Mouse (Mus musculus) fat pad, adult 2 months (tissue): ENCODE measurements at regions not wholly inside any gene's neighbourhood (a gene's known extent, or its start where the extent isn't known, plus 50 kb on each side); places are given as distances from the start of the nearest gene placed in this dataset.

Experiments
- DNase-seq: peaks from one replicate; pipeline ENCODE4 v3.0.0-alpha.2; 2011; ENCODE audit warnings: low read depth, low spot score; ENCODE audit errors: extremely low read depth

DNA sequence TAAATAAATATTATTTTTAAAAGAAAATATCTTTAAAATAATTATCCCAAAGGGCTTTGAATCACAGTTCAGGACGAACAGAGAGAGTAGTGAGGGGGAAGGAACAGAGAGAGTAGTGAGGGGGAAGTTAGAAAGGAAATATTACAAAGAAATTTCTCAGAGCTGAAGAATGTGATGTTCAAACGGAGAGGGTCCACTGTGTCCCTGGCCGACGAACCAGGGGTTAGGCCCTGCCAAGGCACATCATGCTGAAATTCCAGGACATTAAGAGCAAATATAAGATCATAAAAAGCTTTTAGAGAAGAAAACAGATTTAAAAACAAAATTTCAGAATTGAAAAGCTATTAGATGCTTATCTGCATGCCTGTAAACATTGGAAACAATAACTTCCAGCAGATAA lies 61.6 kb downstream of the Skor1 start:
- no peak for DNase-seq

DNA sequence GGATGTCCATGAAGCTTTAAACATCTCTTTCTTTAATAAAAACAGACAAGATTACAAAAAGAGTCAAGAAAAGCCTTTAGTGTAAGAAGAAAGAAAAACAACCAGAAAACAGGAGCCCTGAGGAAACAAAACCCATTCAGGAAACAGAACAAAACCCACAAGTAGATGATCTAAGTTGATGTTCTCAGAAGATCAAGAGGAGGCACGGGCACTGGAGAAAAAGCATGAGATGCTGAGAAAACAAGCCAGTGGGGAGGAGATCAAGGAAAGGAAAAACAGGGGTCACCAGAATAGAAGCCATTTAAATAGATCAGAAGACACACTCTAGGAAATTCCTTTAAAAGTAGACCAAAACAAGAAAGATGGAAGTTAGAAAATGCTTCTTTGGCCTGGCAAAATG lies 62.1 kb downstream of the Skor1 start:
- DNase-seq: no peak

DNA sequence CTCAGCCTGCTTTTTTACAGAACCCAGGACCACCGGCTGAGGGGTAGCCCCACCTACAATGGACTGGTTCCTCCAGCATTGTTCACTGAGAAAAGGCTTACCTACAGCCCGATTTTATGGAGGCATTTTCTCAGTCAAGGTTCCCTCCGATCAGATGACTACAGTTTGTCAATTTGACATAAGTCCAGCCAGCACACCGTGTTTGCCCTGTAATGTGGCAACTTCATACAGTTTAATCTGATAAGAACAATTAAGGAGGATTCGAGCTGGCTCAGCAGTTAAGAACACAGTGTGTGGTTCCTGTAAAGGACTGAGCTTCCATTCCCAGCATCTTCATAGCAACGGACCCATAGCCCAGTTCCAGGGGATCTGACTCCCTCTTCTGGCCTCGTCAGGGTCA lies 65.9 kb downstream of the Skor1 start:
- DNase-seq: peak; percentile 81

DNA sequence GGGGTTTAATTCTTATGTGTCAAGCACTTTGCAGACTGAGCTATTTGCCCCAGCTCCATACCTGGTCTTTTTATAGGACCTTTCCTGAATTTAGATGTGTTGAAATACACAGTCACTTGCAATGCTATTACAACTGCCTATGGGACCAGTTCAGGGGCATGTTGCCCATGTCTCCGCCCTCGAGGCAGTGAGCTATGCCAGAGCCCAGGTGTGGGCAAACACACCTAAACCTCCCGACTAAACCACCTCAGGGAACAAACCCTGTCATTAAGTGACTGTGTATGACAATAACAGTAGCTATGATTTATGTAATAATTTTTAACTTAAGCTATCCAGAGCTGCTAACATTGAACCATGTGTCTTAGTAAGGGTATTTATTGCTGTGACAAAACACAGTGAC lies 66.5 kb downstream of the Skor1 start:
- DNase-seq: peak; percentile 86

DNA sequence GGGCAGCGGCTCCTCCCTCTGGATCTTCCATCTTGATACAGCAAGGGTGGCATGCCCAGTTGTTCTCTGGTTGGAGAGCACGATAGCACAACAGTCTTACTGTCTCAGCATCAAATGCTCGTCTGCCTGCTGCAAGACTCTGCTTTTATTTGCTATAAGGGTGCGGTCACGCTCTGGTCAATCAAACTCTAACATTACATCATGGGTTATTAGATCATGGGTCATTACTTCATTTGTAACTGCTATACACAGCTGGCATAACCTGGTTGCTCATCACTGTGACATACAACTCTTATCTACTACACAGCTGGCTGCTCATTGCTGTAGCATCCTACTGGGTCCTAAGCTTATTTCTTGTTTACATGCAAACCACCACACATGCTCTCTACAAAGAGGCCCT lies 68.4 kb downstream of the Skor1 start:
- DNase-seq: no peak

DNA sequence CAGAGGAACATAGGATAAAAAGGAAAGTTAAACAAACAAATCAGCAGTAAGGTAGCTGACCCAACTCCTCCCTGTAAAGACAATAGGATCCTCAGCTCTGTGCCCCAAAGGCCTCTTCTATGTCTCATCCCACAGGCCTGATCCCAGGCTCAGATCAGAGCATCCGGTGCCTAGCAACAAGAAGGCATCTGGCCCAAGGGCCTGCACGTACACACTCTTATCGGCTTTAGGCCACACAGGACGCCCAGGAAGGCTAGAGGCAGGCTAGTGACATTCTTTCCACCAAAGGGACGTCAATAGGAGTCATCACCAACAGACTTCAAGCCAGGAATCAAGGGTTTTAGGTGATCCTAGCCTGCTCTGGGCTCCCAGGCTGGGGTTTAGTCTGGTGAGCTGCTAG lies 73.5 kb downstream of the Skor1 start:
- no peak for DNase-seq

DNA sequence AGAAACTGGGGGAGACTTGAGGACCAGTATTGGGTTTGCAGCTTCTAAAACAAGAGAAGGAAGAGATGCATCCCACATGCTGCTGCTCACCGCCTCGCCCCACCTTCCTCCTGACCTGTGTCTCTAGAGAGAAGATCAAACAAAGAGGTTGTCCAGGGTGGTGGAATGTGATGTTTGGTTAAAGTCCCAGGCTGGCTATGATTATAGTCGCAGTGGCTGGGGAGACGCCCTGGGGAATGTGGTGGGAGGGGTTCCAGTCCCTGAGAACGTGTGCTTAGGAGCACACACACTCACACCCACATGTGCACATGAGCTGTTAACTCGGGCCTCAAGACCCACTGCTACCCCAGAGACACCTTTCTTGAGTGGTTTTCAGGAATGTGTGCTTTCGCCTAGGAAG lies 74.0 kb downstream of the Skor1 start:
- no peak for DNase-seq

DNA sequence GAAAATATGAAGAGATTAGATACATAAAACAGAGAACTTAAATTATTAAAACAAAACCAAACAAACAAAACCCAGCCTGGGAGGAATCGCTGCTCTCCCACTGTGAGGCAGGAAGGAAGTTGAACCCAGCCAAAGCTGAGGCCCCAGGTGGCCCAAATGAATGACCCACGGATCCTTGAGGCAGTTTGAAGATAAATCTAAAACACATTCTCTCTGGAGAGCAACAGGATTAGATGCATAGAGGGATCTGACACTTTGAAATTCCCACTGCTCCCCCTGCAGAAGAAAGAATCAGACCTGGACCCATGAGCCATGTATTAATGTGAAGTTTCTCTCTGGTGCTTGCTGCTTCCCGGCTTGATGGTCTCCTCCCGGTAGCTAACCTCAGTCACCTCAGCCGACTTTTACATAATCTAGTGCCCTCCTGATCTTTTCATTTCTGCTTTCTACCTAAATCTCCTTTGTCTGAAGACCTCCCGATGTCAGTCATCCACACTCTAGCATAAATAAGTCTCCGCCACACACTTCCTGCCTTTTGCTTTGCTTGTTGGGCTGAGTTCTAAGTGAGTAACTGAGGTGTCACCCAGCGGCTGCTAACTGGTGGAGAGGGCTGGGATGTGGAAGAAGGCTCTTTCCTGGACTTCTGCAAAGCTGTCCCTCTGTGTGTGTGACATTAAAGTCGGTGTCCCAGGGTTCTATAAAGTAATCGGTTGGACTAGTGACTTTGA lies 74.6 kb downstream of the Skor1 start:
- no peak for DNase-seq

DNA sequence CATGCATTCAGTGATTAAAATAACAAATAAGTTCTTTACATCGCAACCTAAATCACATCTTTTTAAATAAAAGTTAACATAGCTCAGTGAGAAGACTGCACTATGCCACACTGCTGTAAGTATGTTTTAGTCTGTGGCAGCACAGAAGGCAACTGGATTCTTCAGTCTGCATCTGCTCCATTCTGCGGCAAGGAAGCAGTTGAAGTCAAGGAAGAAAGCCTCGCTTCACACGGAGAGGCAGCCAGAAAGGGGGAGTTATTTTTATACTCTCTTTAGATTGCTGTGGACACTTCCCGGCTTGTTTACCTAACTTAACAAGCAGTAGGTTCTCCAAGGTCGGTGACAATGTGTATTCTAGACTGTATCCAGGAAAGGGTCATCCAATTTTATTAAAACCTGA lies 77.7 kb downstream of the Skor1 start:
- no peak for DNase-seq

DNA sequence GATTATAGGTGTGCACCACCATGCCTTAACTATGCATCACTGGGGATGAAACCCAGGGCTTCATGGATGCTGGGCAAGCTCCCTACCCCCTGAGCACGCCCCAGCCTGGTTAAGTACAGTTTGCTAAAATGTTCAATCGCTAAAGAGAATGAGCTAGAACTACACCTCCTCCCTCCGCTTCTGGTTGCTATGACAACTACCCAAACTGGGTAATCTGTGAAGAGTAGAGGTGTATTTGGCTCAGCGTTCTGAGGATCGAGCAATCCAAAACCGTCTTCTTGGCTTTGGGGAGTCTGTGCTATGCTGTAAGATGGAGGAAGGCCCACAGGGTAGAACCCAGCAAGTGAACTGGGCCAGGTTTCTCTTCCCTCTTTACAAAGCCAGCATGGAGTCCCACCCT lies 78.8 kb downstream of the Skor1 start:
- DNase-seq: no peak

DNA sequence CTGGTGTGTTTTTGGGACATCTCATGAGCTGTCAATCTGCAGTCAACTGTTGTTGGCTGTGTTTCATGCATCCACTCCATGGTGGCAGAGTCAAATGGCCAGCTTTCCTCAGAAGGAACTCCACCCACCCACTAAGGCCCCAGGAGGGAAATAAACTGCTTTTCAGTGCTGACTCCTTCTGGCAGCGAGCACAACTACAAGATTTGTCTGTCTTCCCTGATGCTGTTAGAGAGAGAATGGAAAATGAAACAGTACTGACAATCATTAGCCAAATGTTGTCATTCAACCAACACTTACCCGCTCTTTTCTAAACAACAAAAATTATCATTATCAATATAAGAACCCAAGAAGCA lies 79.3 kb upstream of the Pias1 start:
- DNase-seq: no peak

DNA sequence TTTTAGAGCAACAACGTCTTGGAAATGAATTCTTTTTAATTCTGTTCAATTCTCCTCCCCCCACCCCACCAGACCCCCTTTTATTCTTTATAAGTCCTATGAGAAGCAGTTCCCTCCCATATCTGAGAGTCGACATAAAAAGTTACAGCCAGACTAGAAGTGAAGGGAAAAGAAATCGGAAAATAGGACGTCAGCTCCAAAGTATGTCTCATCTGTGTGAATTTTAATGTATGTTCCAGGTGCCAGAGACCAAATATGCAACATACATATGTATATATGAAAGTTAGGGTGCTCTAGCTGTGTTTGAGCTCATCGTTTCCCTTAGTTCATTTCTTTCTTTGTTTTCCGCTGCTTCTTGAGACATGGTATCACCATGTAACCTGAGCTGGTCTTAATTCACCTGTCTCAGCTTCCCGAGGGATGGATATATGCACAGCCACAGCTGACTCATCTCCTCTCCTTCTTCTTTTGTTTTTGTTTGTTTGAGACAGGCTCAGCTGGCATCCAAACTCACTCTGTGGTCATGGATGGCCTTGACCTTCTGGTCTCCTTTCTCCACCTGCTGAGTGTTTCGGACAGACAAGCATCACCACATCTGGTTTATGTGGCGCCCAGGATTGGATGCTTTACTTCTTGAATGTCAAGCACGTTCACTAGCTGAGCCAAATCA lies 78.8 kb upstream of the Pias1 start:
- no peak for DNase-seq

DNA sequence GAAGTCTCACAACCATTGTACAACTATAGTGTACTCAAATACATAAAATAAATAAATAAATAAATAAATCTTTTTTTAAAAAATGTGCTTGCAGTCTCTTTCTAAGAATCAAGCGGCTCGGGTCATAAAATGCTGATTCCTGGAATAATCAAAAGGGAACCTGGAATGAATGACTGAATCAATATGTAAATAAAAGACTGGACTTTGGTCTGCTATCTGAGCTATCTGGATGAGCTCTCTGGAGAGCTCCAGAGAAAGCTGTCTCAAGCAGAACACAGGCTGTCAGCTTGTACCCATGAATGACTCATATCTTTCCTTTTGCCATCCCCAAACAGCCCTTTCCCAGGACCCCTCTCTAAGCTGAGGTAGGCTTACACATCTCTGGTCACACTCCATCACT lies 75.8 kb upstream of the Pias1 start:
- DNase-seq: no peak

DNA sequence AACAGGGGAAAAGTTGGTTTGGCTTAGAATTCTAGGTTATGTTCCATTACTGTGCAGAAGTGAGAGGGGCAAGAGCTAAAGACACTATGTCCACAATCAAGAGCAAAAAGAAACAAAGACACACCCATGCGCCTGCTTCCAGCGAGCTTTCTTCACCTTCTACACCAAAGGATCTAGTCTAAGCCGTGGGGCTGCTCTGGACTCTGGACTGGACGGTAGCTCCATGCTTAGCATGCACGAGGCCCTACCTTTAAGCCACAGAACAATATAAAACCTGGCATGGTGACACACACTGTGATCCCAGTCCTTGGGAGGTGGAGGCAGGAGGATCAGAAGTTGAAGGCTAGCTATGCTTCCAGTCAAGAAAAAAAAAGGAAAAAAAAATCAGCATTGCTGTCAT lies 73.0 kb upstream of the Pias1 start:
- no peak for DNase-seq

DNA sequence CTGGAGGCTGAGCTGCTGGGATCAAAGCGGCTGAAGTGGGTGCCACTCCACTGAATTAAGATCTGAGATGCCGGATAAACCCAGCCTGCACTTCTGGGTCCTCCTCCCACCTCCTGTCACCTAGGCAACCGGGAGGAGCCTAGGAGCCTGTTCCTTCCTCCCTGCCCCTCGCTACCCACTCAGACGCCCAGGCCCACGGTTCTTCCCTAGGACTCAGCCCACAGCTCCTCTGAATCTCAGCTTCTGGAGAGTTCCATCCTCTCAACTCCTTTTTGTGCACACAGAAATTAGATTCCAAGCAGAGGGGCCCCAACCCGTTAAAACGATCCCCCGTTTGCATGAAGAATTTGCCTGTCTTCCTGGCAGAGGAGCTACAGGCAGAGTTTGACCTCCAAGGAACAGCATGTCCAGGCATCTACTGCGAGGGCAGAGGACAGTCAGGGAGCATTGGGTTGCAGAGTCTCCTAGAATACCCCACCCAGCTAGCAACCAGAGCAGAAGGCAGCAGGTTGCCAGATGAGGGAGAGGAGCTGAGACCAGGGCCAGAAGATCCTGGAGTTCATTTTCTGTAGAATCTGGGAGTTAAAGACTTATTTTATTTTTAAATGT lies 71.6 kb upstream of the Pias1 start:
- no peak for DNase-seq

DNA sequence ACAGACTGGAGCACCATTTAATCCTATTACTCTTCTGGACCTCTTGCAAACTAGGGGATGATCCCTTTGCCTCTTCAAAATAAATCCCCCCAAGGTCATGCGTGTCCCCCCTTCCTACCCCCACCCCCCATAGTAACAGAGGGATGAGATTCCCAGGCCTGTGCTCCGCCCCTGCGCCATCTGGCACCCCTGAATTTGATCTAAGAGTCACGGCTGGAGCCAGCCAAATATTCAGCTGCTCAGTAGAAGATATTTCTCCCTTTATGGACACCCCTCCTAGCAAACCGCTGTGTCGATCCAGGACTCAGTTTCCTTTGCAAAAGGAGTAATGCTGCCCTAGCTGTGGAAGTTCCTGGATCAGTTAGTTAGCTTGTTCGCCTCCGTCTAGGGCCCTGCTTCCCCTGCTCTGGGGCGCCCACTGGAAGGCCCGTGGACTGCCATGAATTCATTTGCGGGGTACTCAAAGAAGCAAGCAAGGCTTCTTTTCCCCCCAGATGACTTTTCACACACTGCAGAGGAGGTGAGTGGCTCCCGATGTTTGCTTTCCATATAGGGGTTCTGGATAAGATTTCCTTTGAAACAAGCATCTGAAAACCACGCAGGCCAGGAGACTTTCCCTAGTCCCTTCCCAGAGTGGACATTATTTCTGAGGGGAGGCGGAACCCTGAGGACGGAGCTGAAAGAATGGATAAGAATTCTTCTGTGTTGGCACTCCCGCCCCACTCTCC lies 70.9 kb upstream of the Pias1 start:
- no peak for DNase-seq

DNA sequence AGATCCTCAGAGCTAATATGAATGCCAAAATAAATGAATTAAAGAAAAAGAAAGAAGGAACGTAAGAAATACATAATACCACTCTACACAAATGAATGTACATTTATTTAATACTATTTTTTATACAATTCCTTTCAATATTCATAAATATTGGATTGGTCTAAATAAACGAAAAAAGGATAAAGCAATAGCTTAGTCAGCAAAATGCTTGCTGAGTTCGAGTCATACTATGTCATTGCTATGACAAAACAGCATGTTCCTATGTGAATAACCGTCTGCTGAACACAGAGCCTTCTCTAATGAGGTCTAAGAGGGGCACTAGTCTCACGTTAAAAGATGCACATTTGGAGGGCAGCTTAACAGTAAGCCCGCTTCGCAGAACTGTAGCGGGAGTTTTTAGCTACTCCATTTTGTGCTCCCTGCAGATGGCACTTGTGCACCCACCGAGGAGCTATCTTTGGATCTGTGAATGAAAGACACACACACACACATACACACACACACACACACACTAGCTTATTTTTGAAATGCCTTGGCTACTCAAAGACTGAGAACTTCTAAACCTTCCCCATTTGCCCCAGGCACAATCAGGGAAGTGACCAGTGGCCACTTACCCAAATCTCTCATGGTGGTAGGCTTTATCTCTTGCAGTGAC lies 69.1 kb upstream of the Pias1 start:
- no peak for DNase-seq

DNA sequence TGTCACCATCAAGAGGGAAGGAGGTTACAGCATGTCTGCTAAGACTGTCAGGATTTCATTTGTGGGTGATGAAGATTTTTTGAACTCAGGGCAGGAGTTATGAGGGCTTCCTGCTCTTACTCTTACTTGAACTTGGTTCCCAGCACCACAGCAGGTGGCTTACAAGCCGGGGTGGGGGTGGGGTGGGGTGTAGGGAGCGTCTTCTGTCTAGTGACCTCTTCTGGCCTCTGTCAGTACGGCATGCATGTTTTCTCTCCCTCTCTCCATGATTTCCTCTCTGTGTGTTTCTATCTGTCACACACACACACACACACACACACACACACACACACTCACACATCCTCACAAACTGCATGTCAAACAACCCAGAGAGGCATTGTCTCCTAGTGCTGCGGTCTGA lies 64.5 kb upstream of the Pias1 start:
- DNase-seq: no peak

DNA sequence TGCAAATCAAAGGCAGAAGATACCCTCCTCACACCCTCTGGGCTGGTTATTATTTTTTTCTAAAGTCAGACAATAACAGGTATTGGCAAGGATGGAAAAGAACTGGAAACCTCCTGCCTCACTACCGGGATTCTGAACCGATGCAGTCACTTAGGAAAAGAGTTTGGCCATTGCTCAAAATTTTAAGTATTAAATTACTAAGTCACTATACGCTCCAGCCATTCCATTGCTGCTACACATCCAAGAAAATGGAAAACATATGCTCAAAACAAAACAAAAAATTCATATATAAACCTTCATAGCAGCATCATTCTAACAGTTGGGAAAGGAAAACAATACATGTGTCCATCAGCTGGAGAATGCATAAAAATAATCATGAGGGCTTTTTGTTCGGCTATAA lies 63.9 kb upstream of the Pias1 start:
- DNase-seq: no peak

DNA sequence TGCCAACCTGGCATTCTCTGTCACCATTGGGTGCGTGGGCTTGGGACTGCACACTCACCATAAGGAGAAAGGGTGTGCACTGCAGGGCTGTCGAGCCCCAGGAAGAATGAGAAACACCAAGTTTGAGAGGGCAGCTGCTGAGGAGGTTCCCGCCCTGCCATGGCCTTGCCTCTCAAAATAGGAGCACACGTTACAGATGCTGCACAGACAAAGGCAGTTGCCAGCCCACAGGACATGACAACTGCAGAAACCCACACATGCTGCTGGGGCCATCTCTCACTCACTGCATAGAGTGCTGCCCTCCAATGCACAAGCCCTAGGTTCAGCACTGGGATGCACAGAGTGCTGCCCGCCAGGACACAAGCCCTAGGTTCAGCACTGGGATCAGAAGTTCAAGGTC lies 61.6 kb upstream of the Pias1 start:
- DNase-seq: no peak

DNA sequence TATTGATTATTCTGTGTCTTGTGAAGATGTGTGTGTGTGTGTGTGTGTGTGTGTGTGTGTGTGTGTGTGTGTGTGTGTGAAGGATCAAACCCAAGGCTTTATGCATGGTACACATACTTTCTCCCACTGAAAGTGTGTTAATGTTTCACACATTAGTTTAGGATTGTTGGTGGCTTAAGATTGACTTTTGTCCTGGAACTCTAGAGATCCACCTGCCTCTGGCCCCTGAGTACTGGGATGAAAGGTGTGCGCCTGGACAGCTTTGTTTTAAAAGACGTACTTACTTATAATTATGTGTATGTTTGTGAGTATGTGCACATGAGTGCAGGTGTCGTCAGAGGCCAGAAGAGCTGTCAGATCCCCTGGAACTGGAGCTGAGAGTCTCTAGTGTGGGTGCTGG lies 59.3 kb upstream of the Pias1 start:
- no peak for DNase-seq

DNA sequence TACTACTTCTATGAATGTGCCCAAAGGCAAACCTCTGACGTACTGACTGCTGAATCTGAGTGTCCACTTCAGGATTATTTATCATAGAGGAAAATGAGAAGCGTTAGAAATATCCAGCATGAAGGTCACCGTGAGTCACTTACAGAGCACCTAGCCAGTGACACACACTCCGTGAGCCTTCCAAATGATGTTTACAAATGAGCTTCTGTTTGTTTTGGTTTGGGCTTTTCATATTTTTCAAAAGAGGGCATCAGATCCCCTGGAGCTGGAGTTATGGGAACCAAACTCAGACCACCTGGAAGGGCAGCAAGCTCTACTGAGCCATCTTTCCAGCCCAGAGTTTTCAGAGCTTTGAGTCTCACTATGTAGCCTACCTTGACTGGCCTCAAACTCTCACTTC lies 57.8 kb upstream of the Pias1 start:
- DNase-seq: no peak
